Mouse (Mus musculus): ENCODE results near the gene Rbm4b.

GRCm38 (mm10) chr19:4745057-4745456 is 11.2 kb upstream of the Rbm4b start:
- TF ChIP-seq CTCF (IDR thresholded peaks at IDR 0.05; ENCODE audit: borderline replicate concordance, insufficient read depth, low read length) (no peak), POLR2A (IDR thresholded peaks at IDR 0.05; ENCODE audit: low read depth, low read length) (no peak)
